Mouse (Mus musculus) midbrain, embryonic 10.5 days (tissue): ENCODE data around the gene Gm1113. TPM values are rescaled to one million over a fixed set of nuclear protein-coding genes. Genes with fewer than 3 reads are reported as not detected.

Source experiments
- DNase-seq: peaks from one replicate; pipeline ENCODE4 v3.0.0-alpha.2; 2017; ENCODE audit warnings: low spot score
- H3K27ac ChIP-seq: fragments of 300-500 bp; sonication (generic); replicated peaks from 2 replicates; pipeline ENCODE4 v1.5.1; 2016; ENCODE audit warnings: mild to moderate bottlenecking
- H3K27me3 ChIP-seq: fragments of 300-500 bp; sonication (generic); 2 replicates; pipeline ENCODE4 v1.6.1; 2016; ENCODE audit warnings: low read depth, mild to moderate bottlenecking; ENCODE audit not compliant: poor library complexity, severe bottlenecking
- H3K36me3 ChIP-seq: fragments of 300-500 bp; sonication (generic); 2 replicates; pipeline ENCODE4 v1.6.1; 2016; ENCODE audit warnings: mild to moderate bottlenecking, moderate library complexity
- H3K4me1 ChIP-seq: fragments of 300-500 bp; sonication (generic); 2 replicates; pipeline ENCODE4 v1.6.1; 2016
- H3K4me3 ChIP-seq: fragments of 300-500 bp; sonication (generic); 2 replicates; pipeline ENCODE4 v1.5.1; 2016; ENCODE audit warnings: mild to moderate bottlenecking, moderate library complexity
- H3K9me3 ChIP-seq: fragments of 300-500 bp; sonication (generic); replicated peaks from 2 replicates; pipeline ENCODE4 v1.6.1; 2016; ENCODE audit warnings: mild to moderate bottlenecking
- WGBS: fragments of 180-500 bp; shearing (Covaris S2); methylation state at CpG from one replicate; pipeline ENCODE4 v1.1.7; 2016; 5-methylcytosine and 5-hydroxymethylcytosine counted together
- polyA plus RNA-seq: library from polyadenylated mRNA; unstranded; fragments of >200 nt; fragmentation: Nextera tagmentation; extraction: Ambion mirVana; gene quantifications from 2 replicates; pipeline ENCODE4 v1.2.1, GENCODE M21; 2016

Gene Gm1113
- polyA plus RNA-seq, 1 experiment from 2014 or later, result not detected

GRCm38 (mm10) chr9:35543099-35543860, 25.2 kb upstream of the Gm1113 start:
- Histone ChIP-seq H3K9me3 (no peaks in the 10 kb centered on the region), H3K4me1 (peaks cover 11% of the 10 kb centered on the region; the same call in 1 of the 2 replicates), H3K4me3 (no peak overlapping the region)

GRCm38 (mm10) chr9:35541941-35542340, 23.9 kb upstream of the Gm1113 start:
- no peak for DNase-seq
- no peak overlapping the region for H3K27ac ChIP-seq
- no peak overlapping the region for H3K4me3 ChIP-seq
- H3K9me3 ChIP-seq, result no peaks in the 10 kb centered on the region
- H3K4me1 ChIP-seq, result peaks cover 18% of the 10 kb centered on the region; the same call in 1 of the 2 replicates
- 0 out of 2 replicates have a peak, but pooled peaks cover 9% of the 10 kb centered on the region for H3K36me3 ChIP-seq
- WGBS, result 74% methylated on average over 6 of the region's 6 CpGs
- H3K27me3 ChIP-seq, result no peaks in the 10 kb centered on the region

More at GRCm38 (mm10) chr9:35543099-35543860, 25.2 kb upstream of the Gm1113 start:
- no peak for DNase-seq
- H3K27ac ChIP-seq, result no peak overlapping the region
- 0 out of 2 replicates have a peak, but pooled peaks cover 9% of the 10 kb centered on the region for H3K36me3 ChIP-seq
- WGBS, result 86% methylated on average over 14 of the region's 14 CpGs
- no peaks in the 10 kb centered on the region for H3K27me3 ChIP-seq

- Histone ChIP-seq H3K4me1 (peaks cover 18% of the 10 kb centered on the region; the same call in 1 of the 2 replicates), H3K27me3 (no peaks in the 10 kb centered on the region)
- 12% methylated on average over 6 of the region's 6 CpGs for WGBS
Measured at GRCm38 (mm10) chr9:35541488-35541887, 23.4 kb upstream of the Gm1113 start.

GRCm38 (mm10) chr9:35541024-35541423, 23.0 kb upstream of the Gm1113 start:
- Histone ChIP-seq H3K4me3 (no peak overlapping the region), H3K9me3 (no peaks in the 10 kb centered on the region), H3K36me3 (0 out of 2 replicates have a peak, but pooled peaks cover 7% of the 10 kb centered on the region), H3K27ac (no peak overlapping the region), H3K4me1 (peaks cover 18% of the 10 kb centered on the region; the same call in 1 of the 2 replicates), H3K27me3 (no peaks in the 10 kb centered on the region)
- no peak for DNase-seq
- 85% methylated on average over 5 of the region's 5 CpGs for WGBS

More at GRCm38 (mm10) chr9:35541488-35541887, 23.4 kb upstream of the Gm1113 start:
- peak; percentile 82 for DNase-seq
- Histone ChIP-seq H3K4me3 (no peak overlapping the region), H3K9me3 (no peaks in the 10 kb centered on the region), H3K27ac (no peak overlapping the region), H3K36me3 (0 out of 2 replicates have a peak, but pooled peaks cover 7% of the 10 kb centered on the region)

GRCm38 (mm10) chr9:35539001-35539750, 21.1 kb upstream of the Gm1113 start:
- Histone ChIP-seq H3K4me1 (peaks cover 18% of the 10 kb centered on the region; the same call in 1 of the 2 replicates), H3K27me3 (no peaks in the 10 kb centered on the region; the same call in 1 of the 2 replicates), H3K27ac (no peak overlapping the region), H3K36me3 (no peaks in the 10 kb centered on the region), H3K4me3 (no peak overlapping the region), H3K9me3 (no peaks in the 10 kb centered on the region)
- DNase-seq, result no peak
- 81% methylated on average over 13 of the region's 13 CpGs for WGBS

- H3K36me3 ChIP-seq, result no peaks in the 10 kb centered on the region
- H3K4me1 ChIP-seq, result peaks cover 18% of the 10 kb centered on the region; the same call in 1 of the 2 replicates
- WGBS, result 82% methylated on average over 4 of the region's 4 CpGs
- no peaks in the 10 kb centered on the region for H3K9me3 ChIP-seq
- H3K27ac ChIP-seq, result no peak overlapping the region
- no peaks in the 10 kb centered on the region; the same call in 1 of the 2 replicates for H3K27me3 ChIP-seq
- no peak overlapping the region for H3K4me3 ChIP-seq
- no peak for DNase-seq
Measured at GRCm38 (mm10) chr9:35535876-35536275, 17.8 kb upstream of the Gm1113 start.

GRCm38 (mm10) chr9:35535110-35535509, 17.0 kb upstream of the Gm1113 start:
- DNase-seq, result peak; percentile 70
- Histone ChIP-seq H3K9me3 (no peaks in the 10 kb centered on the region), H3K4me3 (no peak overlapping the region), H3K4me1 (peaks cover 18% of the 10 kb centered on the region; the same call in 1 of the 2 replicates), H3K36me3 (no peaks in the 10 kb centered on the region), H3K27me3 (no peaks in the 10 kb centered on the region; the same call in 1 of the 2 replicates), H3K27ac (no peak overlapping the region)
- WGBS, result 1% methylated on average over 2 of the region's 2 CpGs

GRCm38 (mm10) chr9:35533266-35533665, 15.2 kb upstream of the Gm1113 start:
- H3K27ac ChIP-seq, result no peak overlapping the region
- no peak overlapping the region for H3K4me3 ChIP-seq
- 85% methylated on average over 9 of the region's 9 CpGs for WGBS

GRCm38 (mm10) chr9:35529796-35530195, 11.7 kb upstream of the Gm1113 start:
- no peaks in the 10 kb centered on the region for H3K27me3 ChIP-seq
- H3K4me1 ChIP-seq, result 0 out of 2 replicates have a peak, but pooled peaks cover 3% of the 10 kb centered on the region
- no peak overlapping the region for H3K27ac ChIP-seq
- no peaks in the 10 kb centered on the region for H3K9me3 ChIP-seq
- no peaks in the 10 kb centered on the region for H3K36me3 ChIP-seq
- H3K4me3 ChIP-seq, result no peak overlapping the region
- 34% methylated on average over 1 of the region's 1 CpGs for WGBS
- DNase-seq, result peak; percentile 31

More at GRCm38 (mm10) chr9:35533266-35533665, 15.2 kb upstream of the Gm1113 start:
- H3K36me3 ChIP-seq, result no peaks in the 10 kb centered on the region
- H3K27me3 ChIP-seq, result no peaks in the 10 kb centered on the region; the same call in 1 of the 2 replicates
- H3K9me3 ChIP-seq, result no peaks in the 10 kb centered on the region
- peaks cover 10% of the 10 kb centered on the region; the same call in 1 of the 2 replicates for H3K4me1 ChIP-seq
- no peak for DNase-seq

GRCm38 (mm10) chr9:35529141-35529540, 11.1 kb upstream of the Gm1113 start:
- Histone ChIP-seq H3K4me1 (peaks cover 6% of the 10 kb centered on the region), H3K36me3 (no peaks in the 10 kb centered on the region), H3K27ac (no peak overlapping the region), H3K27me3 (no peaks in the 10 kb centered on the region), H3K9me3 (no peaks in the 10 kb centered on the region), H3K4me3 (no peak overlapping the region)
- 74% methylated on average over 3 of the region's 3 CpGs for WGBS
- DNase-seq, result no peak

- 28% methylated on average over 7 of the region's 7 CpGs for WGBS
- Histone ChIP-seq H3K27ac (peak overlapping the region; percentile 61; the same call in 1 of the 2 replicates), H3K4me3 (no peak overlapping the region), H3K4me1 (peaks cover 26% of the 10 kb centered on the region), H3K27me3 (0 out of 2 replicates have a peak, but pooled peaks cover 3% of the 10 kb centered on the region), H3K9me3 (no peaks in the 10 kb centered on the region), H3K36me3 (no peaks in the 10 kb centered on the region)
- peak; percentile 65 for DNase-seq
Measured at GRCm38 (mm10) chr9:35523941-35524411, 5.9 kb upstream of the Gm1113 start.

GRCm38 (mm10) chr9:35523541-35523940, 5.5 kb upstream of the Gm1113 start:
- peak overlapping the region; percentile 61; the same call in 1 of the 2 replicates for H3K27ac ChIP-seq
- H3K9me3 ChIP-seq, result no peaks in the 10 kb centered on the region
- 0 out of 2 replicates have a peak, but pooled peaks cover 3% of the 10 kb centered on the region for H3K27me3 ChIP-seq
- no peak overlapping the region for H3K4me3 ChIP-seq
- peaks cover 26% of the 10 kb centered on the region for H3K4me1 ChIP-seq
- 24% methylated on average over 5 of the region's 5 CpGs for WGBS
- peak; percentile 31 for DNase-seq
- H3K36me3 ChIP-seq, result no peaks in the 10 kb centered on the region
